Mouse (Mus musculus) myocyte (in vitro differentiated cells): ENCODE measurements around the gene Mettl7b.

Source experiments
- MAX ChIP-seq: IDR thresholded peaks from one replicate; pipeline ENCODE4 v1.6.1; 2011; ENCODE audit warnings: low read depth, mild to moderate bottlenecking, control low read depth
- TCF3 ChIP-seq: IDR thresholded peaks from one replicate; pipeline ENCODE4 v1.6.1; 2011; ENCODE audit warnings: low read depth, control low read depth; ENCODE audit not compliant: insufficient read length

DNA sequence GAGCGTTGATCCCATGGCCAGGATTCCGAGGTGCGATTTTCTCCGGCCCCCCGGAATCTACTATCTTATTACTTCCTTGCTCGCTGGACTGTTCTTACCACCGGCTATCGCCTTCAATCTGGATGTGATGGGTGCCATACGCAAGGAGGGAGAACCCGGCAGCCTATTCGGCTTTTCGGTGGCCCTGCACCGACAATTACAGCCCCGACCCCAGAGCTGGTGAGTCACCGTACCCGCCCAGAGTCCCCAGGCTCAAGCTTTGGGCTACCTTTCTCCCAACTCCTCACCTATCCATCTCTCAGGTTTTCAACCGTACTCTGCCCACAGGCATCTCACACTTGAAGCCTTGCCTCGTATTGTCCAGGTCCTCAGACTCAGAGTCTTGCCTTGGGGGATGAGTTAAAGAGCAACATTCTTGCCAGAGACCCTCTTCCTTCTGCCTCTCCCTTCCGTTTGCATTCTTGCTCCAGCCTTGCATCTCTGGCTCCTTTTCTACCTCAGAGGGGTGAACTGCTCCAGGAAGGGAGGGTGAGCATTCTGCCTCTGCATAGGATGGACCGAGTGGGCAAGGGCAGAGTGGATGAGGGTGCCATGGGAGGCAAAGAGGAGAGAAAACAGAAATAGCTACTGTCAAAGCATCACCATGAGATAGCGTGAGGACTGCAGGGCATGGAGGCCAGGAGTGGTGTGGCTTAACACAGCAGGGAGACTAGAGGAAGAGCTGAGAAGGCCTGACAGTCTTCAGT lies 26.6 kb downstream of the Mettl7b start:
- TF ChIP-seq MAX = no peak
- no peak for TF ChIP-seq TCF3
